Mouse (Mus musculus): ENCODE data around the gene Plxnb1.

Plxnb1 gene

DNA sequence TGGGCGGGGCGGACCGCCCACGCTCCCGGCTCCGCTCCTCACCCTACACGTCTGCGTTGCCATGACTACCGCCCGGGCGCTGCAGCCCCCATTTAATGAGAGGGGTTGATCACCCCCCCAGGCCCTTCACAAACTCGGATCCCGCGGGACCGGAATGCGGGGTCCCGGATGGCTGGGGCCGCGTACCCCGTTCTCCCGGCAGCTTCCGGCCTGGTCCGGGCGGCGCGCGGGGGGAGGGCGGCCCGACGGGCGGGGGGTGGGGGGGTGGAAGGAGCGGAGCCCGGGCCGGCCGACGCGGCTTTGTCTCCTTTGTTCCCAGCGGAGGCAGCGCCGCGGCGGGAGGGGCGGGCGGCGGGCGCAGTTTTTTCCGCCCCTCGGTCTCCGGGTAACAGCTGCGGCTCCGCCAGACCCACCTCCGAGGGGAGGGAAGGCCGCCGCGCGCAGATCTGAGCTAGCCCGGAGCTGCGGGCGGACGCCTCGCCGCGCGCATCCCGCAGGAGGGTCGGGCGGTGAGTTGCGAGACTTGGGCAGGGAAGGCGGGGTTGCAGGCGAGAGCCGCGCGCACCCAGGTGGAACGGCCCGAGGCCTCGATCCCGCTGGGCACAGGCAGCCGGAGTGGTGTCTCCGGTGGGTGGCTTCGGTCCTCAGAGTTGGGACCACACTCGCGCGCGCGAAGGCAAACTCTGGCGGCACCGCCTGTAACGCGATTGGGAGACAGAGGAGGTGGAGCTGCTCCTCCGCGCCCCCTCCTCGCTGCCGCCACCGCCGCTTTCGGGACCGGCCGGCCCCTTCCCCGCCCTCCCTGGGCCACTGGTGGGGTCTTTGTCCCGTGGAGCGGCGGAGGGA lies at the start of gene Plxnb1:
TSS of gene Plxnb1 (plus strand) at position 253 of the 846 bp plus-strand sequence.
- in situ Hi-C loops (cut with MboI; ENCODE audit: low sequenced_read_pairs): no loop called here

DNA sequence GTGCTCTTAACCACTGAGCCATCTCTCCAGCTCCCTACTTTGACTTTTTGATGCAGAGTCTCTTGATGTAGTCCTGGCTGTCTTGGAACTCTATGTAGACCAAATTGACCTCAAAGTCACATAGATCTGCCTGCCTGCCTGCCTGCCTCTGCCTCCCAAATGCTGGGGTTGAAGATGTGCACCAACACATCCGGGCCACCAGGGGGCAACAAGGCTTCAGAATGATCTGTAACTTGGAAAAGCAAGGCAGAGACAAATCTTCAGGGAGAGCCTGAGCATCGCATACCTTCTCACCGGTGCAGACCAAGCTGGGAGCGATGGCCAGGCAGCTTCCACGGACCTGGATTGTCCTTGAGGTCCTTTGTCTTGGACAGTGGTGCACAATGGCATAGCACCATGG lies 48.9 kb upstream of the Plxnb1 start:
- in situ Hi-C loops (cut with MboI; ENCODE audit: low sequenced_read_pairs): no loop called here

DNA sequence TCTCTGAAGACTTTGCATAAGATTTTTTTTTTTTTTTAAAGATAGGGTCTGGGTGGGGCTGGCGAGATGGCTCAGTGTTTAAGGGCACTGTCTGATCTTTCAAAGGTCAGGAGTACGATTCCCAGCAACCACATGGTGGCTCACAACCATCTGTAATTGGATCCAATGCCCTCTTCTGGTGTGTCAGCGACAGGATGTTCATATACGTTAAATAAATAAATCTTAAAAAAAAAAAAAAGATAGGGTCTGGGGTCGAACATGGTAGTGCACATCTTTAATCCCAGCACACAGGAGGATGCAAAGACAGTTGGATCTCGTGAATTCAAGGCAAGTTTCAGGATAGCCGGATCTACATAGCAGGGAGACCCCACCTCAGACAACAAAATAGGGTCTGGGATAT lies 45.9 kb upstream of the Plxnb1 start:
- in situ Hi-C loops (cut with MboI; ENCODE audit: low sequenced_read_pairs): no loop called here

DNA sequence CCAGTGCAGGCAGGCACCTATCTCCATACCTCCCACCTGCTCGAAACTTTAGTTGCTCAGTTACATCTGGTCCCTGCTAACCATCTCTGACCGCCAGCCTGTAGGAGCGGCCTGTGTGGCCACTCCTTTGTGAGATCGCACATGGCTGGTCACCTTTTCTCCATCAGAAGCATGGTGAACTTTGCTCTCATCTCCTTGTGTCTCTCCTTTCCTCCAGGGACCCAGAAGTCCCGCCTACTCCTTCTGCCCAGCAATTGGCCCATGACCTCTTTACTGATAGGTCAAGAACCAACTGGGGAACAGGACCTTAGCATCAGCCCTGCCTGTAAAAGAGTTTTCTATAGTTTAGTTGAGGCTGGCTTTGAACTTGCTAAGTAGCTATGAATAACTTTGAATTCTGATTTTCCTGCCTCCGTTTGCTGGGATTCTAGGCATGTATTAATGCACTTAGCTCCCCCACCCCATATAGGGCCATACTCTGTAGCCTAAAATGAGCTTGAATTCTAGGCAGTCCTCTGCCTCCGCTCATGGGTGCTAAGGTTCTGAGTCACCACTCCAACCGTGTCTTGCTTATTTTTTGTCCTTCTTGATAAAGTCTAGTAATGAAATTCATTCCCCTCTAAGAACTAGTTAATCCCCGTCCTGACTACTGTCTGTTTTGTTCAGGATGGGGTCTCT lies 45.1 kb upstream of the Plxnb1 start:
- in situ Hi-C loops (cut with MboI; ENCODE audit: low sequenced_read_pairs): no loop called here

DNA sequence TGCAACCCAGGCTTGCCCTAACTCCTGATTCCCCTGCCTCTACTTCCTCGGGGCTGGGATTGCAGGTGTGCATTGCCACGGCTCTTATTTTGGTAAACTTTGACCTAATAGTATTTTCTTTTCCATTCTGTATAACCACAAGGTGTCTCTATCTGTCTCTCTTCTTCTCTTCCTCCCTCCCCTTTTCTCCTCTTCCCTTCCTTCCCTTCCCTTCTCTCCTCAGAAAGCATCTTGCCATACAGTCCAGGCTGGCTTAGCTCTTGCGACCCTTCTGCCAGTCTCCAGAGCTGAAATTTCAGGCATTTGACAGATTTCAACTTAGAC lies 44.6 kb upstream of the Plxnb1 start:
- in situ Hi-C loops (cut with MboI; ENCODE audit: low sequenced_read_pairs): no loop called here

DNA sequence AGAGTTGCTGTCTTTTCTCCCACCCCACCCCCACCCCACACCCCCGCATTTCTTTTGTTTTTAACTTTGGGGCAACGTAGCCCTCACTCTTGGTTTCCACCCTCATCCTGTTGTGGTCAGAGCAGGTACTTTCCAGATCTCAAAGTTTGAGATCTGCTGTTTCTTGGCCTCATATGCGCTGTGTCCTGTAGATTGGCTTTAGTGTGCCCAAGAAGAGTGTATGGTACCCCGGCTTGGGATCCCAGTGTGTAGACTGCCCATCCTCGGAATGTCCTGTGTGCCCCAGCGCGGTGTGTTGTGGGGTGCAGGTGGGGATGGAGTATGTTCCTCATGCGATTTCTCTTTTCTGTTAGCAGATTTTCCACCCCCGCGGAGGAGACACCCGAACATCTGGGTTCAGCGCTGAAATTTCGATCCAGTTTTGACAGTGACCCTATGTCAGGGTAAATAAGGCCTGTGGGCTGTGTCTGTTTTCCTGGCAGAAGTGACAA lies 44.1 kb upstream of the Plxnb1 start:
- in situ Hi-C loops (cut with MboI; ENCODE audit: low sequenced_read_pairs): no loop called here

DNA sequence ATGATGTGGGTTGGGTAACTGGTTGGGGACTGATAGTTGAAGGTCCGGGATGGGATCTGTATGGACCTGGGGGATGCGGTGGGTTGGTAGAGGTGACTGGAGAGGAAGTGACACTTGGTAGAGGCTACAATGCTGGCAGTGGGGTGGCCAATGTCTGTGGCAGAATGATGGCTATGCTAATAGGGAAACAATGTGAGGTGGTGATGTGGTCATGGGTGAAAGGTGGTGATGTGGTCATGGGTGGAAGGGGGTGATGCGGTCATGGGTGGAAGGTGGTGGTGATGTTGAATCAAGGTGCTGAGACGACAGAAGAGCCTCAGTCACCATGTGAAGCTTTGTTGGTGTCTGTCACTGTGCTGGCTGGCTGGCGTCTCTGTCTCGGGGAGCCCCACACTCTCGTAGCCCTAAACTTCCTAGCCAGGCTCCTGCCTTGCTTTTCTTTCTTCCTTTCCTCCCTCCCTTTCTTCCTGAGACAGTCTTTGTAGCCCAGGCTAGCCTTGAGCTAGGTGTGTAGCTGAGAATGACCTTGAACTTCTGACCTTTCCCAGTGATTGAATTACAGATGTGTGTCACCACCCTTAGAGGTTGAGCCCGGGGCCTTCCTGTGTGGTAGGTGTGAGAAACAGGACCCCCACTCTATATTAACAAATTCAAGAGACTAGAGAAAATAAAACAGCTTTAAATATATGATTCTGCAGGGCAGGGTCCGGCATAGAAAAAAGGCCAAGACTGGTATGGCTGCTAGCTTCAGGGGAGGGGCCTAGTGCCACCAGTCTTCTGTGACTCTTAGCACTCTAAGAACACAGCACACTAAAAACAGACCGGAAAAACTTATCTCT lies 43.3 kb upstream of the Plxnb1 start:
- in situ Hi-C loops (cut with MboI; ENCODE audit: low sequenced_read_pairs): no loop called here

DNA sequence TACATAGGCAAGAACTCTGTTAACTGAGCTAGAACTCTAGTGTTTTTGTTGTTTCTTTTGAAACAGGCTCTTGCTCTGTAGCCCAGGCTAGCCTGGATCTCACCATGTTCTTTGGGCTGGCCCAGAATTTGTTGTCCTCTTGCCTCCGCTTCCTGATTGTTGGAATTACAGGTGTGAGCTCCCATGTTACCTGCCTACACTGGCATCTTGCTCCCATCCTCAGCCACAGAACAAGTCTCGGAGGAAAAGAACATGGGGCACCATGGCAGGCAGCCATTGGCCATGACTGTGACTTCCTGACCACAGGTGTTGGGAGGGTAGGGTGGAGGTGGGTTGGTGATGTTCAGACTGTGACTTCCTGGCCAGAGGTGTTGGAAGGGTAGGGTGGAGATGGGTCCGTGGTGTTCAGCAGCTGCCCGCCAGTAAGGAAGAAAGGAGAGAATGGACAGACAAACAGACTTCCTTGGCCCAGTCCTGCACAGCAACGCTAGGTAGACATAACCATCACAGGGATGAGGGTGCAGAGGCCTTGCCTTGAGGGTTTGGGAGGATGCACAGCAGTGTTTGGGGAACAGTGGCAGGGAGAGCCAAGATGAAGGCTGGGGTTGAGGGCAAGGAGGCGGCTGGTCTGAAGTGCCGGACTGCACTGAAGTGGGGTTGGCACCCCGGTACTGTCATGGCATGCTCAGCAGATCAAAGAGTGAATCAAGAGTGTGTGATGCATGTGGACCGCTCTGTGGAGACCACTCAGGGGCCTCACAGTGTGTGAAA lies 42.5 kb upstream of the Plxnb1 start:
- in situ Hi-C loops (cut with MboI; ENCODE audit: low sequenced_read_pairs): no loop called here

DNA sequence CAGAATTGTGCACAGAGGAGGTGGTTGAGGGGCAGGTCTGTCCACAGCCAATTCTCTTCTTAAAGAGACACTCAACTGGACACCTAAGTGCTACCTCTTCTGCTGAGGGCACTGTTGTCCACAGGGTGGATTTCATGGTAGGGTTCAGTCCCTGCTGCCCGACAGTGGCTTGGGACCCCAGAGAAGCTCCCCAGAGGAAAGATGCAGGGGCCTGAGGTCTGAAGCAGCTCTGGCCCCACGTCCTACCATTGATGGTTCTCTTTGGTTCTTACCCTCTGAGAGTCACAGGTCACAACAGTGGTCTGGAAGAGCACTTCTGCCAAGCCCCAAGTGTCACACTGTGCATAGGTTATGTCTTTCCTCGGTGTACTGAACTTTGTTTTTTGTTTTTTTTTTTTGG lies 41.8 kb upstream of the Plxnb1 start:
- in situ Hi-C loops (cut with MboI; ENCODE audit: low sequenced_read_pairs): no loop called here

DNA sequence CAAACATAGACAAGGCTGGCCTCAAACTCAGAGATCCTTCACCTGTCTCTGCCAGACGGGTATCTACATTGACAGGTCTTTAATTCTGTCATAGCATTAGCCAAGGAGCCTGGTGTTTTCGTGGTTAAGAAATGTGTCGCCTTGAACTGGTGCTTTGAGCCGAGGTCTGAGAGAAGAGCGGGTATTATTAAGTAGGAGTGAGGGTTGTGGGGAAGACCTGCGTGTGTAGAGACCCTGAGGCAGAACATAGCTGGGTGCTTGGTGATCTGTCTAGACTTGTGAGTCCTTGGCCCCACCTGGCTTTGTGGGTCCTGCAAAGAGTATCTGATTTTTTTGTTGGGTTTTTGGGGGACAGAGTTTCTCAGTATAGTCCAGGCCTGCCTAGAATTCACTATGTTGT lies 41.3 kb upstream of the Plxnb1 start:
- in situ Hi-C loops (cut with MboI; ENCODE audit: low sequenced_read_pairs): no loop called here

DNA sequence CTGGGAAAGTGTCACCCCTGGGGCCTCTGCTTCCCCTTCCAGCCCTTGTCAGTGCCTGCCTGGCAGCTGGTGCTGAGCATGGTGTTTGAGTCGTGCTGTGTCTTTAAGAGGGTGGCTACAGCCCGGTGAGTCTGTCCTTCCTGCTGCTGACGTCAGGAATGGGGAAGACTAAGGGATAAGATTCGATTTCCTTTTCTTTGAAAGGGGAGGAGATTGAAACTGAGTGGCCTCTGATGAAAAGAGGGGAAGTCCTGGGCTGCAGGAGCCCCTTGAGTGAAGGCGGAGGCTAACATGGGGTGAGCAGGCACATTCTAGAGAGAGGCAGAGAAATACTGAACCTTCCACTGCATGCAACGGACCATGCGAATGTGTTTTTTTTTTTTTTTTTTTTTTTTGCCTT lies 40.5 kb upstream of the Plxnb1 start:
- in situ Hi-C loops (cut with MboI; ENCODE audit: low sequenced_read_pairs): no loop called here

DNA sequence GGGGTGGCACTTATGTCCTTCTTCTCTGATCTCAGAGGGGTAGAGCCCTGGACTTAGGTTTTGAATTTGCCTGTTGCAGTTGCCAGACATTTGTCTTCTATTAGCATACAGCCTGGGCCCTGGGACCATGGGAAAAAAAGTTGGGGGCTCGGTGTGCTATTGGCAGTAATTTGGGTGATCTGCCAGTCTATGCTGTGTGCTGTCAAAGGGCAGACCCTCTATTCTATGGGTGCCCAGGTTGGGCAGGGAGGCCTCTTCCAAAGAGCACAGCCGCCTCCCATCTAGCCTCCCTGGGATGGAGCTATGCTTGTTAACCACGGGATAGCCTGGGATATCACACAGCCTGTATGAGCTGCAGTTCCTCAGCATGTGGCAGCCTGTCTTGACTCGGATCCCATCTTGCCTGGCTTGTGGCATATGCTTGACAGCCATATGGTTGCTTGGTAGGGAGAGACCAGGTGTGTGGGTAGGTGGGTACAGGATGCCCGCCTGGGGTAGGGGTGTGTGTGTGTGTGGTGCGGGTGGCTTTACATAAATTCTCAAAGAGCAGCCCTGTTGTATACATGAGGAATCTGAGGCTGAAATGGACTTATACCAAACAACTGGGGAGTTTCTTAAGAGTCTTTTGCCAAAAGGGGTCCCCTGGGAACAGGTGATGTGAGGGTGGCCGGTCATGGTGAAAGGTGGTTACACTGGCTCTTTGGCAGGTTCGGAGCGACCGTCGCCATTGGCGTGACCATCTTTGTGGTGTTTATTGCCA lies 39.7 kb upstream of the Plxnb1 start:
- in situ Hi-C loops (cut with MboI; ENCODE audit: low sequenced_read_pairs): no loop called here

DNA sequence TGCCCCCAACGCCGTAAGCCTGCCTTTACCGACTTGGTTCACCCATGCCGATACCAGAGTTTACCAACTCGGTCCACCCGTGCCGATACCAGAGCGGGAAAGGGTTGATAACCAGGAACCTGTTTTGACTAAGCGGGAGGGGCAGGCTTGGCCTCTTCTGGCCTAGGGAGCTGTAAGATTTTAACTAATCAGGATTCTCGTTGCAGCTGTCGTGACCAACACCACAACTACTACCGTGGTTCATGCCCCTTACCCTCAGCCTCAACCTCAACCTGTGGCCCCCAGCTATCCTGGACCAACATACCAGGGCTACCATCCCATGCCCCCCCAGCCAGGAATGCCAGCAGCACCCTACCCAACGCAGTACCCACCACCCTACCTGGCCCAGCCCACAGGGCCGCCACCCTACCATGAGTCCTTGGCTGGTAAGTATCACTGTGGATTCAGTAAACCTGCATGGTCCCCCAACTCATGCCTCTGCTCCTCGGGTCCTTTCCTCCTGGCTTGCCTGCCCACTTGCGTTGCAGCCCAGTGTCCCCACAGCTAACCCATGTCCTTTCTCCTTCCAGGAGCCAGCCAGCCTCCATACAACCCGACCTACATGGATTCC lies 39.0 kb upstream of the Plxnb1 start:
- in situ Hi-C loops (cut with MboI; ENCODE audit: low sequenced_read_pairs): no loop called here

DNA sequence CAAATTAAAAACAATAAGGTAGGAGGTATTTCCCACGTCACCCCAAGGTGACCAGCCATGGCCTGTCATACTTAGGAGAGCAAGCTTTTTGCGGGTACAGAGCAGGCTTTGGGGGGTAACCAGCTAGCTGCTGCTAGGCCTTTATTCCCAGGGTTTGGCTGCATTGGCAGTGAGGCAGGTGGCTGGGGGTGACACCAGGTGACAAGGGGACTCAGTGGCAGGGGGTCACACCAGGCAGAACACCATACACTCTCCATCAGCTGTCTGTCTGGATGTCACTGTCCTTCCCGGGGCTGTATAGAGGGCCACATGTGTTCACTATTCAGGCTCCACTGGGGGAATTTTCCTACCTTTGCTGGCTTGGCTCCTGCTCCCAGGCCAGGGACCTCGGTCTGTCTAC lies 38.3 kb upstream of the Plxnb1 start:
- in situ Hi-C loops (cut with MboI; ENCODE audit: low sequenced_read_pairs): no loop called here

DNA sequence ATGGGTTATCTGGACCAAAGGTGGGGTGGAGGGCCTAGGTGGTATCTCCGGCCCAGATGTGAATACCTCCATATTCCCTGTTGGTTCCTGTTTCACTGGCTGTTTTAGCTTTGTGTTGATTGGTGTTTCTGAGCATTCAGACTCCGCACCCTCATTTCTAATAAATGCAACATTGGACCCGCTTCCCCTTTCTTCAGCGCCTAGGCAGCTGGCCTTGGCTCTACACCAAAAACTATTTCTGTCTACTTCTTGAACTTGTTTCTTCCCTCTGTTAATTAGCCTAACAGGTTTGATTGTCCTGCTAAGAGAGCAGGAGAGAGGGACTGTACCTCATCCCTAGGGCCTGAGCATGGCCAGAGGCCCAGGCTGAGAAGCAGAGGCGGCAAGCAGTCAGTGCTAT lies 37.6 kb upstream of the Plxnb1 start:
- in situ Hi-C loops (cut with MboI; ENCODE audit: low sequenced_read_pairs): no loop called here

DNA sequence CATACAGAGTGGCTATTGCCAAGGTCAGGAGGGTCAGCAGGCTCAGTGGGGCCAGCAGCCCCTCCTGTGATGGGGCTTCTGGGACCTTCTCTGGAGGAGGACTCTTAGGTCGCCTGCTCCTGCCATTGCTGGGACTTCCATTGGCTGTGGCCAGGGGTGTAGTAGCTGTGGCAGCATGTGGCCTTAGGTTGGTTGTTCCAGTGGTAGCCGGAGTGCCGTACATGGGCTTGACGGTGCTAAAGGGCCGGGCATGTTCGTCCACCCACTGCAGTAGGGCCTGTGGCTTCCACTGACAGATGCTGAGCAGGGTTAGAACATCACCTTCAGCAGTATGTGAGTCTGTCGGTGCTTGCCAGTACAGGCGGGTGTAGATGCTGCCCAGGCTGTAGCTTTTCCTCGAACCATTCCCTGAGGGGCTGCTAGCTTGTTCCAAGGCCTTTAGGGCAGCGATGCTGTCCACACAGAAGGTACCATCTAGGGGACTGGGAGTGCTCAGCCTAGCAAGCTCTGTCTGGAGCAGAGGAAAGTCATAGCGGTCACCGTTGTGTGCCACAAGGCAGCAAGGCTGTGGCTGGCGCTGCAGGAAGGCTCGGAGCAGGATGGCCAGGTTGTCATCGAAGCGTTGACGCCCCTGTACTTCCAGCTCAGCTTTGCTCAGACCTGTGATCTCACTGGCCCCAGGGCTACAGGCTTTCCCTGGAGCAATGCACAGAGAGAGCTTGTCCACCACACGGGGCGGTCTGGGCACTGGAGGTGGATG lies 37.0 kb upstream of the Plxnb1 start:
- in situ Hi-C loops (cut with MboI; ENCODE audit: low sequenced_read_pairs): no loop called here

DNA sequence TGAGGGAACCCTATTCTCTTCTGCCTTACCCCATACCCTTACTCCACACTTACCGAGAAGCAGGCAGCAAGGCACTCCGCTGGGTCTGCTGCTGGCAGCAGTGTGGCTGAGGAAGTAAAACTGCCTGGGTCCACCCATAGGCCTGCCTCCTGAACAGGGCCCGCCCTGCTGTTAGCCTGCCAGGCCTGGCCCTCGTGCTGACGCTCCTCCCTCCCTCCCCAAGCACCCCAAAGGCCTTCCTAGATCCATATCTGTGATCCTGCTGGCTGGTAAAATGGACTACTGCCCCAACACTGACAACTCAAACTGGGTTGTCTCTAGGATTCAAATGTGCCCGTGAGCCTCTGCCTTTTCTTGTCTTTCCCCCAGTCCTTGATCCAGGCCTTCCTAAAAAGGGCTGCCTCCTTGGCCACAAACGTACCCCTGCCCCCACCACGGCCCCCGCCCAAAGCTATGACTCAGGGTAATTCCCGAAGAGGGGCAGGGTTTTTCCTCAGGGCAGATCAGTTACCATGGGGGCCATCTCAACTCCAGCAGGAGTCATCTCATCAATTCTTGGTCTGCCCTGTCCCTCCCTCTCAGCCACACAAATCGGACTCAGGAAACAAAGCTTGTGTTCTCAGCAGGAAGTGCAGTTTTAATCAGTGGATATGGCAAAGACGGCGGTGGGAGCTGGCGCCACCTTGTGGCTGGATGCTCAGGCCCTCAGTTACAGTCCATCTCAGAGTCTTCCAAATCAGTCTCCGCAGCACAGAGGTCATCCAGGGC lies 35.9 kb upstream of the Plxnb1 start, which contains the start of gene Trex1:
TSS of gene Trex1 (minus strand) at position 599 of the 768 bp plus-strand sequence.
- in situ Hi-C loops (cut with MboI; ENCODE audit: low sequenced_read_pairs): no loop called here
